Mouse (Mus musculus): ENCODE data around the gene Ifnab.

The Ifnab gene

DNA sequence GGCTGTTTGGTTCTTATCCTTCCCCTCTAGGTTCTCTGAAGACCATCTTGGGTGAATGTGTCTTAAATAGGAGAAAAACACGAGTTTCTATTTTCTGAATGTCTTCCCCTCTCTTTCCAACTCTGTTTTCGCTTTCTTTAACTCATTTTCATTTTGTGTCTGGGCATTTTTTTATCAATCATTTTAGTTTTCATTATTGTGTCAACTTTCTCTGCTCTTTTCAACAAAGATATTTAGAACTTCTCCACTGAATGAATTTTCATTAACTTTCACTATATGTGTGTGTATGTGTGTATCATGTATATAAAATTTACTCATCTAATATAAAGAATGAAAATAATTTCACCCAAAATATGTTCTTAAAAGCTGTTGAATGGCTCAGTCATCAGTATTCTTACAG lies at the start of gene Ifnab:
Gene Ifnab (minus strand): TSS at position 101 of the 400 bp plus-strand sequence.
- no peak for DNase-seq

DNA sequence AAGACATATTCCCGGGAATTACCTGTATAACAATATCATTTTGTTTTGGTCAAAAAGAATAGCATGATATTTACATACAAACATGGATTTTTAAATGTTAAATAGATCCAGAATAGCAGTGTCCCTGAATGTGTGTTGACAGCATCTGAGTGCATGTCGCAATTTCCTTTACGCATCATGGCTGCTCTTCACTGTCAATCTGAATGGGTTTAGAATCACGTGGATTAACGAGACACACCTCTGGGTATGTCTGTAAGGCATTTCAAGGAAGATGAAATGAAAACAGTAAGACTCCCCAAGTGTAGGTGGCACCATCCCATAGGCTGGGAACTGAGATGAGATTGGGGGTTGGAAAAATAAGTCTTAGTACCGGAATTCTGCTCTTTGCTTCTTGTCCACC lies 47.9 kb upstream of the Ifnab start:
- DNase-seq = no peak

DNA sequence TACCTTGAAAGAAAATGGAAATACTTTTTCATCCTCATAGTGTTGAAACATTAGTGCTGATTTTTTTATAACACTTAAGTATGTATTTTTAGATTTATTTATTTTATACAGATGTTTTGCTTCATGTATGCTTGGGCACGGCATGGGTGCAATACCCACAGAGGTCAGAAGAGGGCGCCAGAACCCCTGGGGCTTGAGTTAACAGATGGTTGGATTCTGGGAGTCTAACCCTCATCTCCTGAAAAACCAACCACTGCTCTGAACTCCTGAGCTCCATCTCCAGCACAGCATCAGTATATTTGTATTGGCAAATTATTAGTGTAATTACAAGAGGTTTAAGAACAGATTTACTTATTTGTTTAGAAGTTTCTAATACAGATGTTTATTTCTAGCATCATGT lies 47.3 kb upstream of the Ifnab start:
- DNase-seq = peak; percentile 70

DNA sequence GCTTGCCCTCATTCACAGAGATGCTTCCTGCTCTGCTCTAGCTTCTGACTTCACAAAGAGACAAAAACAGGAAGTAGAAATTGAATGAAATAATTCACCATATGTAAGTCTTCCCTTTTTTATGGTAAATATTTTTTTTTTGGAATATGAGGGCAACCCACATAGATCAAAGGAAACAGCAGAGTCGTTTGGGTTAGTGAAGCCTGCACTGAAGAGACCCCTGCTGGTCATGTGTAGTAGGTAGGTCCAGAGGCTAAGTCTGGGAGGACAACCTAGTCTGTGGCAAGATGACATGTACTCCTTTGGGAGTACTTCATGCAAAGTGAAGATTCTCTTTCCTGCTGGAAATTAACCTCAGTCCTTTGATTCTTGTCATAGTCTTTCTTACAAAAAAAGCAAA lies 36.2 kb upstream of the Ifnab start:
- DNase-seq = peak; percentile 50

DNA sequence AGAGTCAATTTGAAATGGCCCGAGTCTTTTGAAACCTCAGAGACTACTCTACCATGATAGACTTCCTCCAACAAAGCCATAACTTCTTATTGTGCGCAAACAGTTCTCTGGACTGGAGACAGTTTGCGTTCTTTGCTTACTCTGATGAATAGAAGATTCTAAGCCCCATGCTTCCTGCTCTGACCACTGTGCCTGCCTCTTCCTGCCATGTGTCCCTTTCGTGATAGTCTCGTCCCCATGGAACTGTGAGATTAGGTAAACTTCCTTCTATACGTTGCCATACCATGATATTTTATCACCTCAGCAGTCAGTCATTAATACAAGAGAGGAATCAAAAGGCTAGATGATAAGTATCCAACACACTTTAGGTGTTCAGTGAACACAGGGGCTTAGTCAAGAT lies 35.6 kb upstream of the Ifnab start:
- DNase-seq = no peak

DNA sequence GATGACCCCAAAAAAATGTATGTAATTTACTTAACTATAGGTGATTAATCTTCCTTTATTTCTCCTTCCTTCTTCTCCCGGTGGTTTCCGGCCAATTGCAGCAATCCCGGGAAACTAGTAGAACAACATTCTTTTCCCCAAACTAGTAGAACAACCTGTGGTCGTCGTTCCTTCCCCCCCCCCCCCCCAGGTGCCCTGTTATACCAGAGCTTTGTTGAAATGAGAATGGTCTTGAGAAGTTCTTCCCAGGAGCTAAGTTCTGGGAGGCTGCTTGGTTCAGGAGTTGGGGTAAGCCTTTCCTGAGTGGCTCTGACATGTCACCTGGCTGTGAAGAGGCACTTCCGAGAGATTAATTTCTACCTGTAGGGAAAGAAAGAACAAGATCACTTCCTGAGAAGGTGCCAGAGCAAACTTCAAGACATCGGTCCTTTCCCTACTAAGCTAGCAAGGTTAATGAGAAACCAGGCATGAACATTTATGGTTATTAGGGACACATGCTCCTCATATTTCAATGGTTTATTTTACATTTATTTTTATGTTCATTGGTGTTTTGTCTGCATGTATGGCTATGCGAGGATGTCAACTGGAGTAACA lies 32.4 kb upstream of the Ifnab start:
- DNase-seq = no peak

DNA sequence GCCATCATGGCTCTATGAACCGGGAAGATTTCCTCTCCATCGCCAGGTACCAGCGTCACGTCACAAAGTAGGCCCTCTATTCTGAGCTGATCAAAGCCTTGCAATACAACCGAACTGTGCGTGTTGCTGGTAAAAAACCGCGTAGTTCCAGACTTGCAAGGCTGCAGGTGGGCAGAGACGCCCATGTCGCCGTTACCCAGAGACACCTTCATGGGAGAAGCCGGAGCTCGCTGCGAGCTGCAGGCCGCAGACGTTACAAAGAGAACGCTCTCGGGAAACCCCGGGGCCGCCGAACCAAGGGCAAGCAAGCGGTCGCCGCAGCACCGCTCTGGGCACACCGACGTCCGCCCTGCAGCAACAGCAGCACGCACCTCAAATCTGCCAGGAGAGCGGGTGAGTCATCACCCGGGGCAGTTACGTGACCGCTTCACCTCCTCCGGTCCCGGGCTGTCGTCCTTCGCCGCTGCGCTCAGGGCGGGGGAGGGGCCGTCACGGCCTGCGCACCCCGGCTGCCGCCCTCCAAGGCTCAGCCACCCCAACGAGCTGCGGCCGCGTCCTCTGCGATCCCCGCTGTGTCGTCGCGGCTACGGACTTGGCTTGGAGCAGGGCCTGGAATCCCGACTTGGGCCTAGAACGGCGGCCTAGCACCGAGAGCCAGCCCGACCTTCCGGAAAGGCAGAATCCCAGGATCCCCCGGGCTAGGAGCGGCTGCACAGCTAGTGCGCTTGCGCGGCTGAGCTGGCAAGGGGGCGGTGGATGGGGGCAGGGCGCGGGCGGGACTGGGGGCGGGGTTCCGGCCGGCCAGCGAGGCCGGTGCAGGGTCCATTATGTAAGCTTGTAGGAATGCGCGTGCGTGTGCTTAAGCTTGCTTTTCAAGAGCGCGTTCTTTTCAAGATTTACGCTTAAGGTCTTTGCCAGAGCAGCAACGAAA lies 30.9 kb upstream of the Ifnab start, which contains the start of the genes Gm26566 and Klhl9:
Gene Gm26566 (plus strand): TSS at position 15 of the 931 bp plus-strand sequence.
Gene Klhl9 (minus strand): TSS at position 675 of the 931 bp plus-strand sequence.
- DNase-seq = peak; percentile 97

DNA sequence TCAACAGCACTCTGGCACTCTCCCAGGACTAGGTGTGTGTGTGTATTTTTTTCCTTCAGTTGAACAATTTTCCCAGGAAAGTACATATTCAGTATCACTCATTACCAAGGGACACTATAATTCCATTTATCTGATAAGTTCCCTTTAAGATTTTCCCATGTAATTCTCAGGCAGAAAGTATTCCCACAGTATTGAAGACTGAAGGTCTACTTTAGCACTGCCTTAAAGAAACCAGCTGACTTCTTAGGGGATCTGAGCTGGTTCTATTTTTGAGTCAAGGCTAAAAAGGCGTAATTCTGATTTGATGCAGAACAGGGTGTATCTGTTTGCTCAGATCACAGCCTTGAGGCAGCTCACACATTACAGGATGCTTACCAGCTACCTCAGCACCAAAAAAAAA lies 27.6 kb upstream of the Ifnab start:
- DNase-seq = no peak

DNA sequence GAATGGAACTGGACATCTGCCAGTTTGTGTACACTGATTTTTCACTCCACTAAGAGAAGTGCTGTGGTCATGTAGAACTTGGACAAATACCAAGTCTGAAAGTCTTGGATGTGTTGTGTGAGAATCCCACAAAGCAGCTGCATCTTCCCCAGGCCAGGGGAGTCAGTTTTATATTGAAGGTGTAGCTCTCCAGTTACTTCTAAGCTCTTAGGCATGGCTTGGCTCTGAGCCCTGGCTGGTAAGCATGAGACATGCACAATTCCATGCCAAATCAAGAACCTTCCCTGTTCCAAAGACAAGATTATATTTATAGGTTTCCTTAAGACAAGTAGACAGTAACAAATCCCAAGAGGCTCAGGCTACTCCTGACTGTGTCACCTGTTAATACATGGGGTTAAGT lies 23.9 kb upstream of the Ifnab start:
- no peak for DNase-seq

DNA sequence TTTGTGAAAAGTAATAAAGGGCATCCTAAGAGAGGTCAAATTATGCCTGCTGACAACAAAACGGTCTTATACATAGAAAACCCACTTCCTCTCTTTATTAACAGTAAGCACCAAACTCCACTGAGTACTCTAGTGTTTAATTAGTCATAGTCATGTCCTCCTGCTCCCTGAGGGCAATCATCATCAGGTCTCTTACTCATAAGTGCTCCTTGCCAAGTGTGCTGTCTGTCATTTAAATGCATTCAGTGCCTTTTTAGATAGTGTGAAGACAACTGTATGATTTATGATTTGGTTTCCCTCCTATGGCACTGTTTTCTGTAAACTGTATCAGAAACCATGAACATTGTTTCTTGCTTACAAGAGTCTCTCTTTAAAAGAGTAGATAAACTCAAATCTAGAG lies 23.1 kb upstream of the Ifnab start:
- no peak for DNase-seq

DNA sequence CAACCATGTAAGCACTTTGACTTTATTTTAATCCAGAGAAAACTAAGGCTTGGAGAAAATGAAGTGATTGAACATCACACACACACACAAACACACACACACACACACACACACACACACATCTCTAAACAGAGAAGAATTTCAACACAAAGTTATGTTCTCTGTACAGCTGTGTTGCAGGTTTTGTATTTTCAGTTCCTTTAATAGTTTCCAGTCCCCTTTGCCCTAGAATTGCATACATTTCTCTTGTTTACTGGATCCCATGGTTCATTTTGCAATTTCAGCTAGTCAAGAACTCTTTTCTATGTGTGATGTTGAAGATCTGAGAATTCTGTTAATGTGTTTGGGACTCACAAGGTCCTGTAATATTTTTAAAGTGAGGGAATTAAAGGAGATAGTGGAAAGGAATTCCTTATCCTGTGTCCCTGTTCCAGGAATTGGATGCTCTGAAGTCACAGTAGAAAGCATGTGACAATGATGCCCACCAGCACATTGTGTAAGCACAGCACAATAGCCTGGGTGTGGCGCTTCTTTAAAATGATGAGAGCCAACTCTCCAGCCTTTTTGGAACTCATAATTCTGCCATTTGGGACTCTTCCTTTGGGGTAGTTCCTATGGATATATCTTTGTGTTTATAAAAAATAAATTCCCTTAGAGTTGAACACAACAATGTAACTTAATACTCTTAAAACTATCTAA lies 16.1 kb upstream of the Ifnab start:
- no peak for DNase-seq

DNA sequence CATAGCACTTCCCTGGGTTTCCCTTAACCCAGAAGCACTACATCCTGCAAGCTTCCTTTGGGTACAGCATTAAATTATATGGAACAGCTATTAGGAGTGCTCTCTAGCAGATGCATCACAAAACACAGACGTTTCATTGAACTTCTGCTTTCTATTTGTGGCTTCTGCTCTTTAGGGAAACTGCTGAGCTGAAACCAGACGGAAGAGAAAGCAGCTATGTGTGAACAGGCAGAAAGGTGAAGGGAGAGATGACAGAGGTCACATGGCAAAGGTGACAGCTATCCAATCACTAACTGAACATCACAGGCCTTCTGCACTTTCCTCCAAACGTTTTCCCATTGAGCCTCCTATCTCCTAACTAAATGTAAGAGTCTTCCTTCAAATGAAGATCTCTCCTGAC lies 14.8 kb upstream of the Ifnab start:
- no peak for DNase-seq

DNA sequence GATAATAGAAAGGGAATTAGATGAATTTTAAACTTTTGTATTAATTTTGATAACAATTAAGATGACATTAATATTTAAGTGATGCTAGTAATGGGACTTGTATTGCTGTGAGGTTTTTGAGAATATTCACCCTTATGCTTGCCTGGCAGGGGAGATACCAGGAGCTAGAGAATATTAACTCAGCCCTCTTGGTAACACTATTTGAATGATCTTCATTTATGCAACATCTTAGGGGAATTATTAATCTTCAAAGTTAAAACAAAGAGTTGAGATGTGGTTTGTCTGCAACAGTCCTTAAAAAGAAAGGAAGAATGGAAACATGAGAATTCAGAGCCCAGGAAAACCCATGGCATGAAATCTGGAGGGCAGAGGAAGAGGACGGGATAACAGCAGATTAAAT lies 8.1 kb upstream of the Ifnab start:
- no peak for DNase-seq

DNA sequence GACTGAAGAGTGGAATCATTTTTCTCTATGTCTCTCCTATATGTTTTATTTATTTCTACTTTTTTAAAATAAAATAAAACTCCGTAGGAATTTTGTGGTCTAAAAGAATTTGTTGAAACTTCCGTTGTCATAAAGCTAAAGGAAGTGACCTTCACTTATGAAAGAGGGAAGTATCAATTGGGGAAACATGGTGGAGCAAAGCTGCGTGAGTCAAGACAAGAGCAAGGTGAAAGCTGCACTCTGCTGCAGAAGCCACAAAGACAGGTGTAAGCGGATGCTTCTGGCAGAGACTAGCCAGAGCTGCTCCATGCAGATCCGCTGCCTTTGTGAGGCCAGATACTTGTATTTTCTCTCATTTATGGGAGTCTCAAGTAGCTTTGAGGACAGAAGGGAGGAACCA lies 7.6 kb upstream of the Ifnab start:
- DNase-seq = no peak

DNA sequence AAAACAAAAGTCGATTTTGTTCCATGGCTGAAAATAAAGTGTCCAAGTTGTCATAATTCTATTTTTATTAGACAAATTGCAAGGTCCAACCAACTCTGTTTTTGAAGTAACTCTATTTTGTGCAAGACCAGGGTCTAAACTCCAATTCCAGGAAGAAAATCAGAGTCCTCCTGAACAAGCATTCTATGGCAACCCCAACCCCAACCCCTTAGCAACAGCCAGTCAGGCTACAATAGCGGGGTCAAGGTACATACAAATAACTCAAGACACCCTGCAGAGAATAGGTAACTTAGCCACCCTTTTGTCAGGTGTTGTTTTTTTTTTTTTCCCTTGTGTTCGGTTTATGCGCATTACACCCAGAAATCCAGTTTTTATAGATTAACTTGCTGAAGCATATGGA lies 6.6 kb upstream of the Ifnab start:
- DNase-seq = no peak

DNA sequence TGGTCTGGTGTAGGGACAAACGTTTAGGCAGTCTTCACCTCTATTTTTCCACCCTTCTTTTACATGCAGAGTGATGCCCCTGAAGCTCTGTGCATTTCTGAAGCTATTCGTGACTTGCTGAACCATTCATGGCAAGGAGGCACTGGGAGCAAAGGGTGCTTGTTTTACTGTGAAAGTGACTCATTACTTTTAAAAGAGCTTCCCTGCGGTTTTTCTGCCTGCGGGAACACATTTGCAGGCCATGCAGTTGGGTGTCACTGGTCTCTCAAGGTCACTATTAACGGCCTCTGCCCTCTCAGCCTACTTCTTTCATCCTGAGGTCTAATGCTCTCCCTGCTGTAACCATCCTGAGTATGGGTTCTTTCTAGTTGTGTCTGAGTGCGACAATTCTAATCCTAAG lies 5.9 kb upstream of the Ifnab start:
- DNase-seq = no peak

DNA sequence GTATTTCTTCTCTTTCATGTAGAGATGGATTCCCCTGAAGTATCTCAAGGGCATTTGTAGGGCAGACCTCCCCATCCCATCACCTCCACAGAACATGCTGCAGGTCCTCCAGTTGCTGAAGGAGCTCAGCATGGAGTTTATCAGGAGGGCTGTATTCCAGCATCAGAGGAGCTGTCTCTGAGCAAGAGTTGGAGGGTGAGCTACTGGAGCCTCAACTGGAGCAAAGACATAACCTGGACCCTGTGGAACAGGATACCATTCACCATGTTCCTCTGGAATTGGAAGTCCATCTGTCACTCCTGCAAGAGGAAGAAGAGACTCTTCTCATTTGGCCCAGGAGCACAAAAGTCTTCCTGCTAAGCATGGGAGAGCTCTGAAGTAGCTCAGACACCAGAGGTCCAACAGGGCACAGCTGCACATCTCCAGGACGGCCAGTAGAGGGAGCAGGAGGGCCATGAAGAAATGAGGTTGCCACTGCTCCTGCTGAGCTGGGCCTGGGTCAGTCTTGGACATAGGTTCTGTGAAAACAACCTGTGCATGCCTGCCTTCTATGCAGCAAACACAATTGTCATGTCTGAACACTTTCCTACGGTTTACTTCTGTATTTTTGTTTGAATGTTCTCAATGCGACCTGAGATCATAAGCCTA lies 5.2 kb upstream of the Ifnab start:
- DNase-seq = peak; percentile 82

DNA sequence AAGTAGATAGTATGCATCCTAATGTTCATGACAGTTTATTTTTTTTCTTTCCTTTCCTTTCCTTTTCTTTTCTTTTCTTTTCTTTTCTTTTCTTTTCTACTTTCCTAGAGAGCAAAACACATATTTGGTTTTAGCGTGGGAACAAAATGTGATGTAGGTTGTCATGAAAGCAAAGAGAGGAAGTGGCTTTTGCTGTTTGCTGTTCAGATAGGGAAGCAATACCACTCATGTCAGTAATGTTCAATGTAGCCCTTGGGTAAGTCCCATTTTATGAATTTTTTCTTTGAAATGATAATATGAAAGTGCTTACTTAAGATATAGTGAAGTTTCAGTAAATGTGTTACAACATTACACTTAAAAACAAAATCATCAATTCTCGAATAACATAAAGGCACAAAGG lies 2.2 kb upstream of the Ifnab start:
- no peak for DNase-seq

DNA sequence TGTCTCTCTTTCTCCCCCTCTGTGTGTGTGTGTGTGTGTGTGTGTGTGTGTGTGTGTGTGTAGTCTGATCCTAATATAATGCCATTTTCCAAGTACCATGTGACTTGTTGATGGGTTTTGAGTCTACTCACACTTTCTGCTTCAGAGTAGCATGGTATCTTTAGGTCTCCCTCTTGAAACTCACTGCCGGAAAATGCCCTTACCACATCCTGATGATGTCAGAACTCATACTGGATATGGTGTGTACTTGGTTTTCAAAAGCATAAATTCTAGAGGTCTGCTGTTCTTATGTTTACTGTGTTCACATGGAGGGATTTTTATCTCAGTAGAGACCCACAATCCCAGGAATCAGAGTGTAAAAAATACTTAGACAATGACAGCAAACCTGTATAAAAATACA lies 1.4 kb upstream of the Ifnab start:
- DNase-seq = no peak

DNA sequence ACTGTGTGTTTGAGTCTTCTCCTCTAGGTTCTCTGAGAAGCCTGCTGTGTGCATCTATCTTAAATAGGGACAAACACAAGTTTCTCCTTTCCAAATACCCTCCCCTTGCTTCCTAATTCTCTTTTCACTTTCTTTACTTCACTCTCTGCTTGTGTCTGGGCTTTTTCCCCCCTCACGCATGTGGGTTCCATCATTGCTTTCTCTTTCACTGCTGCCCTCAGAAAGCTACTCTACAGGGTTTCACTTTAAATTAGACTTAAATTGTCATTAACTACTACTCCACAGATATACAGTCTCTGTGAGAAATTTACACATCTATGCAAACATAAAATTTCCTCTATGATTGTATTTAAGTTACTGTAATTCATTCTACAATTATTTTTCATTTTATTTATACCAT lies 7.3 kb downstream of the Ifnab start, which contains the start of gene Ifna2:
Gene Ifna2 (minus strand): TSS at position 101 of the 400 bp plus-strand sequence.
- no peak for DNase-seq

DNA sequence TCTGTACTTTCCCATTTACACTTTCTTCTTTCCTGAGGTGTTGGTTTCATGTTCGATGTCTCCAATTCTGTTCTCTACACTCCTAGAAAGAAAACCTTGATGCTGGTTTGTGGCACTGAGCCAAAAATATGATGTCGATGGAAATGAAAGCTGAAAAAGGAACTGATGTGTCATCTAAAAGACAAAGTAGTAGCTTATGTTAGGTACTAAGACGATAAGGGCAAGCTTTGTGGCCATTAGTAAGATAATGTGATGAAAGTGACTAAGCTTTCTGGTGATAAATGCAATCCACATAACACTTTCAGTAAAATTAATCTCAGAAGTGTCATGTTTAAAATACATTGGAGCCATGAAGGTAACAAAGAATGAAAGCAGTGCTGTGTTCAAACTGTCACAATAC lies 9.8 kb downstream of the Ifnab start:
- no peak for DNase-seq

DNA sequence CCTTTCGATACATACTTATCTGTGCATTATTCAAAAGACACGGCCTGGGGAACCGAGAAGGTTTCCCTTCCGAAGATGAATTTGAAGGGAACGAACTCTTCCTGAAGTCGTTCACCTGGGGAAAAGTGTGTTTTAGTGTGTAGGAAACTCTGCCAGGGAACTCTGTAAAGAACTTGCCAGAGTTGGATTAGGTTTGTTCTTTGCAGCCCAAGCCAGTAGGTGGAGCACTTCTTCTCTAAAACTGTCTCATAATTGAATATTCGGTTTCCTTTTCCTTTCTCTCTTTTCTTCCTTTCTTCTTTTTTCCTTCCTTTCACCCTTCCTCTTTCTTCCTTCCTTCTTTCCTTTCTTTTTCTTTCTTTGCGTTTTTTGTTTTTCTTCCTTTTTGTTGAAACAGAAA lies 10.8 kb downstream of the Ifnab start:
- peak; percentile 50 for DNase-seq

DNA sequence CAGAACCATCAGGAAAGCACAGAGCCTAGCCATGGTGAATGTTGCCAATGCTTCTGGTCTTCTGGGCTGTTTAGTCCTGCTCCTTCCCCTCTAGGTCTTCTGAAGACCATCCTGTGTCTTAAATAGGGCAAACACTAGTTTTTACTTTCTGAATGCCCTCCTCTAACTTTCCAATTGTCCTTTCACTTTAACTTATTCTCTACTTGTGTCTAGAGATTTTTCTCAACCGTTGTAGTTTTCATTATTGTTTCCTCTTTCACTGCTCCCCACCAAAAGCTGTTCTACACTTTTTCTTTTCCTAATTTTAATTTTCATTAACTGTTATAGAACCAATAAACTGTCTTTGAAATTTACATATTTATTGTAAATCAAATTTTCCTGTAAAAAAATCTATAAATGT lies 14.3 kb downstream of the Ifnab start, which contains the start of gene Ifna16:
Gene Ifna16 (minus strand): TSS at position 101 of the 400 bp plus-strand sequence.
- no peak for DNase-seq
